Mouse (Mus musculus): ENCODE results near the gene Dgkh. TPM values are rescaled to one million over a fixed set of nuclear protein-coding genes. Genes with fewer than 3 reads are reported as not detected.

Gene Dgkh
- not detected in 2 replicates for total RNA-seq (2014; fragmentation: Nextera tagmentation)
- 0.05 and 0.06 TPM in 2 replicates for total RNA-seq (2017)
- not detected in 2 replicates for polyA plus RNA-seq (2012)

- peaks cover 15% of the 10 kb centered on the region for H3K9me3 ChIP-seq (replicated peaks)
- H3K4me1 ChIP-seq (ENCODE audit: insufficient read depth, low read depth, low read length), result no peaks in the 10 kb centered on the region
- no peak for DNase-seq (ENCODE audit: low spot score)
- no peaks in the 10 kb centered on the region for H3K36me3 ChIP-seq (replicated peaks)
- H3K27me3 ChIP-seq (ENCODE audit: insufficient read depth, low read length), result no peaks in the 10 kb centered on the region
- no peak for ATAC-seq (ENCODE audit: extremely low read depth, insufficient number of reproducible peaks, low FRiP score, poor library complexity, severe bottlenecking)
- TF ChIP-seq GATA2 (IDR thresholded peaks at IDR 0.05; ENCODE audit: borderline replicate concordance, low read depth, low read length) (no peak), POLR2AphosphoS5 (IDR thresholded peaks at IDR 0.05; ENCODE audit: insufficient replicate concordance, low read depth, low read length) (no peak), CTCF (IDR thresholded peaks at IDR 0.05; ENCODE audit: low read depth, low read length) (no peak), GATA1 (IDR thresholded peaks at IDR 0.05; ENCODE audit: borderline replicate concordance, low read length) (no peak), TAL1 (conservative IDR thresholded peaks at IDR 0.05; ENCODE audit: low read depth, low read length) (no peak)
- no peak within 1 kb of the TSS; the same call in 1 of the 2 replicates for H3K4me3 ChIP-seq (ENCODE audit: low read depth, low read length)
Measured at GRCm38 (mm10) chr14:78732617-78733312, at the start of gene Dgkh. TSS of gene Dgkh (minus strand) at chr14:78732776.

DNA sequence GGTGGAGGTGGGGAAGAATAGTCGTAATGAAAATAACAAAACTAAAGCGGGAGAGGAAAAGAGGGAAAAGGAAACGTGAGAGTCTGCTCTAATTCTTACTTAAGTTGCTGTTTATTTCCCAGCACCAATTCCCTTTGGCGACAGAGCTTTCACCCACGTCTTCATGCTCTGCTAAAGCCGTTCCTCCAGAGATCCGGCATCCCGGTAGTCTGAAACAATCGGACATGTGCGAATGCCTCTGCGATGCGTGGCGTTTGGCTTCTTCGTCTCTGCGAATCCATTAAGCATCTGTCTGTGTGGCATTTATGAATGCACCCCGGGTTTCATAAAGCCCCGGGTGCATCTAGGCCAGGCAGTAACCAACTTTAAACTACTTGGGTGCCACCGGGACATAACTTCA, 44.6 kb upstream of the Dgkh start:
- no peak for DNase-seq (ENCODE audit: low spot score)
- no peaks in the 10 kb centered on the region for H3K36me3 ChIP-seq (replicated peaks)
- no peaks in the 10 kb centered on the region for H3K9me3 ChIP-seq (replicated peaks)
- H3K4me1 ChIP-seq (ENCODE audit: insufficient read depth, low read depth, low read length), result 0 out of 2 replicates have a peak, but pooled peaks cover 3% of the 10 kb centered on the region
- no peak for ATAC-seq (ENCODE audit: extremely low read depth, insufficient number of reproducible peaks, low FRiP score, poor library complexity, severe bottlenecking)
- no peak for TF ChIP-seq GATA1 (IDR thresholded peaks at IDR 0.05; ENCODE audit: borderline replicate concordance, low read length)
- no peak for TF ChIP-seq CTCF (IDR thresholded peaks at IDR 0.05; ENCODE audit: low read depth, low read length)
- TF ChIP-seq GATA2 (IDR thresholded peaks at IDR 0.05; ENCODE audit: borderline replicate concordance, low read depth, low read length), result no peak
- no peak for TF ChIP-seq POLR2AphosphoS5 (IDR thresholded peaks at IDR 0.05; ENCODE audit: insufficient replicate concordance, low read depth, low read length)
- no peak for TF ChIP-seq TAL1 (conservative IDR thresholded peaks at IDR 0.05; ENCODE audit: low read depth, low read length)
- no peak overlapping the region for H3K4me3 ChIP-seq (ENCODE audit: low read depth, low read length)
- H3K27me3 ChIP-seq (ENCODE audit: insufficient read depth, low read length), result peaks cover 3% of the 10 kb centered on the region; the same call in 1 of the 2 replicates

DNA sequence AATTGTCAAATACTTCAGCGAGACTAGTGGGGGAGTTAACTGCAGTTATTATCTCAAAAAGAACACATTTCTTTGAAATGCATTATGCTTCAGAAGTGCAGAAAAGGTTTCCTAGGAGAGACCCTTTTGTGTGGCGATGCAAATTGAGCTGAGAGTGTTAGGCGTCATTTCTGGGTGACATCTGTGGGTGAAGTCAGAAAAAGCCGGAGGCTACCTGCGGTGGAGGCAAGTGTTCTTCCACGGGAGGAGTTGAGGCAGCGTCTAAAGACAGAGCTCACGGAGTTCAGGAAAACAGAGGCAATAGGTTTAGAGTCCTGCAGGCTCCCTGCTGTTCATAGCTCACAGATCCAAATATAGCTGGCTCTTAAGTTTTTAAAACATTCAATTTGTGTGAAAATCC, 44.1 kb upstream of the Dgkh start:
- Histone ChIP-seq H3K9me3 (replicated peaks) (no peaks in the 10 kb centered on the region), H3K27me3 (ENCODE audit: insufficient read depth, low read length) (peaks cover 3% of the 10 kb centered on the region; the same call in 1 of the 2 replicates), H3K4me3 (ENCODE audit: low read depth, low read length) (no peak overlapping the region), H3K36me3 (replicated peaks) (no peaks in the 10 kb centered on the region), H3K4me1 (ENCODE audit: insufficient read depth, low read depth, low read length) (0 out of 2 replicates have a peak, but pooled peaks cover 3% of the 10 kb centered on the region)
- no peak for TF ChIP-seq POLR2AphosphoS5 (IDR thresholded peaks at IDR 0.05; ENCODE audit: insufficient replicate concordance, low read depth, low read length)
- TF ChIP-seq CTCF (IDR thresholded peaks at IDR 0.05; ENCODE audit: low read depth, low read length), result no peak
- TF ChIP-seq TAL1 (conservative IDR thresholded peaks at IDR 0.05; ENCODE audit: low read depth, low read length), result no peak
- TF ChIP-seq GATA1 (IDR thresholded peaks at IDR 0.05; ENCODE audit: borderline replicate concordance, low read length), result no peak
- no peak for TF ChIP-seq GATA2 (IDR thresholded peaks at IDR 0.05; ENCODE audit: borderline replicate concordance, low read depth, low read length)
- DNase-seq (ENCODE audit: low spot score), result no peak
- ATAC-seq (ENCODE audit: extremely low read depth, insufficient number of reproducible peaks, low FRiP score, poor library complexity, severe bottlenecking), result no peak

DNA sequence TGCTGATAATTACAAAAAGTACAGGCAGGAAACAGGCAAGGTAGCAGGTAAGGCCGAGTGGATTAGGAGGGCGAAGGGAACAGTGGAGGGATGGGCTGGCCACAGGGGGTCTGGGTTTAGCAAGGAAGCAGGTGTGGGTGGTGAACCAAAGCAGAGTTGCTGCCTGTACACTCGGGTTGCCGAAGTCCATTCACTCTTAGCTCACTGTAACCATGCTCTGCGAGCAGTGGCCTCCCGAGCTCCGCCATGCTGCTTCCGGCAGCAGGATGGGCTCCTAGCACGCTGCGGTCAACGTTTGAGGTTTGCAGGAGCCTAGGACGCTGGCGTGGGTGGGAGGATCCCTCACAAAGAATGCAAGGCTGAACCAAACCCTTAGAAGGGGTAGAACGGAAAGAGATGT, 43.1 kb upstream of the Dgkh start:
- DNase-seq (ENCODE audit: low spot score) (no peak), ATAC-seq (ENCODE audit: extremely low read depth, insufficient number of reproducible peaks, low FRiP score, poor library complexity, severe bottlenecking) (no peak)
- Histone ChIP-seq H3K9me3 (replicated peaks) (no peaks in the 10 kb centered on the region), H3K27me3 (ENCODE audit: insufficient read depth, low read length) (peaks cover 3% of the 10 kb centered on the region; the same call in 1 of the 2 replicates), H3K36me3 (replicated peaks) (no peaks in the 10 kb centered on the region), H3K4me1 (ENCODE audit: insufficient read depth, low read depth, low read length) (0 out of 2 replicates have a peak, but pooled peaks cover 3% of the 10 kb centered on the region), H3K4me3 (ENCODE audit: low read depth, low read length) (no peak overlapping the region)
- TF ChIP-seq GATA2 (IDR thresholded peaks at IDR 0.05; ENCODE audit: borderline replicate concordance, low read depth, low read length) (no peak), POLR2AphosphoS5 (IDR thresholded peaks at IDR 0.05; ENCODE audit: insufficient replicate concordance, low read depth, low read length) (no peak), CTCF (IDR thresholded peaks at IDR 0.05; ENCODE audit: low read depth, low read length) (no peak), GATA1 (IDR thresholded peaks at IDR 0.05; ENCODE audit: borderline replicate concordance, low read length) (no peak), TAL1 (conservative IDR thresholded peaks at IDR 0.05; ENCODE audit: low read depth, low read length) (no peak)

DNA sequence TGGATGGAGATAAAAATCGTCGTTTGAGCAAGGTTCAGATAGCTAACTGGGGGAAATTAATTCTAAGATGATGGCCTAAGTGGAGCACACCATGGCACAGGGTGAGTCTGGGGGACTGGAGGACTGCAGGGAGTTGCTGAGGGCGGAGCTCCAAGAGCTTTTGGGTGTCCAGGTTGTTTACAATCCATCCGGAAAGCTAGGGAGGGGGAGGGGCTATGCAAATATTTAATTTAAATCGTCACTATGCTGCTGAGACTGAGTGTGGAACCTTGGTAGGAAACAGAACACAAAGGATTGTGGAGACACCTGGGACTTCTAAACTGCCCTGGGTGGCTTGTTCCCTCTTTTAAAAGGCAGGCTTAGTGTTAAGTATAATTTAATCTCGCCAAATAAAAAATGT, 42.6 kb upstream of the Dgkh start:
- no peak for DNase-seq (ENCODE audit: low spot score)
- no peaks in the 10 kb centered on the region for H3K36me3 ChIP-seq (replicated peaks)
- ATAC-seq (ENCODE audit: extremely low read depth, insufficient number of reproducible peaks, low FRiP score, poor library complexity, severe bottlenecking), result no peak
- H3K27me3 ChIP-seq (ENCODE audit: insufficient read depth, low read length), result peaks cover 3% of the 10 kb centered on the region; the same call in 1 of the 2 replicates
- H3K4me1 ChIP-seq (ENCODE audit: insufficient read depth, low read depth, low read length), result 0 out of 2 replicates have a peak, but pooled peaks cover 3% of the 10 kb centered on the region
- no peak overlapping the region for H3K4me3 ChIP-seq (ENCODE audit: low read depth, low read length)
- H3K9me3 ChIP-seq (replicated peaks), result no peaks in the 10 kb centered on the region
- TF ChIP-seq CTCF (IDR thresholded peaks at IDR 0.05; ENCODE audit: low read depth, low read length), result no peak
- no peak for TF ChIP-seq GATA2 (IDR thresholded peaks at IDR 0.05; ENCODE audit: borderline replicate concordance, low read depth, low read length)
- no peak for TF ChIP-seq TAL1 (conservative IDR thresholded peaks at IDR 0.05; ENCODE audit: low read depth, low read length)
- TF ChIP-seq GATA1 (IDR thresholded peaks at IDR 0.05; ENCODE audit: borderline replicate concordance, low read length), result no peak
- TF ChIP-seq POLR2AphosphoS5 (IDR thresholded peaks at IDR 0.05; ENCODE audit: insufficient replicate concordance, low read depth, low read length), result no peak

DNA sequence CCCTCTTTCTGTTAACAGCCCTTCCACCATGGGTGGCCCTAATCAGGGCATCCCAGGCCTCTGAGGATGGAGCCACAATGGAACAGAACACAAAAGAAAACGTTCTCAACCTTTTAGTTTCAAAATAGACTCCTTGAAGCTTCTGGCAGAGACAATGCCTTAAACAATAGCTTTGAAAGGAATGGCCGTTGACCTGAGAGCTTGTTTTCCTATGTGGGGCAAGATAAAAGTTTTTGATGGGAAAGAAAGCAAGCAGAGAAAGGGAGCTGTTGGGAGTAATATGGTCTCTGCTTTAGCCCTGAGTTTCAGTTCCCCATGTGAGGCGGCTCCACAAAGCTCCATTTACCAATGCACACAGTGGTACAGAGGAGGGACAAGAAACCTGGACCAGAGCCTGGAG, 37.9 kb upstream of the Dgkh start:
- ATAC-seq (ENCODE audit: extremely low read depth, insufficient number of reproducible peaks, low FRiP score, poor library complexity, severe bottlenecking) (no peak), DNase-seq (ENCODE audit: low spot score) (no peak)
- TF ChIP-seq TAL1 (conservative IDR thresholded peaks at IDR 0.05; ENCODE audit: low read depth, low read length), result no peak
- TF ChIP-seq POLR2AphosphoS5 (IDR thresholded peaks at IDR 0.05; ENCODE audit: insufficient replicate concordance, low read depth, low read length), result no peak
- no peak for TF ChIP-seq GATA1 (IDR thresholded peaks at IDR 0.05; ENCODE audit: borderline replicate concordance, low read length)
- no peak for TF ChIP-seq GATA2 (IDR thresholded peaks at IDR 0.05; ENCODE audit: borderline replicate concordance, low read depth, low read length)
- TF ChIP-seq CTCF (IDR thresholded peaks at IDR 0.05; ENCODE audit: low read depth, low read length), result no peak
- Histone ChIP-seq H3K9me3 (replicated peaks) (no peaks in the 10 kb centered on the region), H3K27me3 (ENCODE audit: insufficient read depth, low read length) (no peaks in the 10 kb centered on the region), H3K4me1 (ENCODE audit: insufficient read depth, low read depth, low read length) (no peaks in the 10 kb centered on the region), H3K4me3 (ENCODE audit: low read depth, low read length) (no peak overlapping the region), H3K36me3 (replicated peaks) (no peaks in the 10 kb centered on the region)
